Mouse (Mus musculus) MEL (cell line): ENCODE data around the gene AB124611.

Experiments
- BHLHE40 ChIP-seq: IDR thresholded peaks from 2 replicates; pipeline ENCODE4 v1.6.1; 2012; ENCODE audit warnings: low read depth, mild to moderate bottlenecking, inconsistent platforms, low read length, improper control_type of control experiment, borderline replicate concordance
- CTCF ChIP-seq, 3 experiments: IDR thresholded peaks in 2 of 3; conservative IDR thresholded peaks in 1 of 3; 2 replicates each; pipeline ENCODE4 v1.5.1; 2011 to 2012; ENCODE audit warnings: low read length in 3 of 3, low read depth in 2 of 3, mild to moderate bottlenecking in 2 of 3, improper control_type of control experiment in 1 of 3, inconsistent platforms in 1 of 3, mixed read lengths in 1 of 3, moderate library complexity in 1 of 3; ENCODE audit not compliant: control insufficient read depth in 1 of 3, insufficient read depth in 1 of 3, poor library complexity in 1 of 3, severe bottlenecking in 1 of 3
- ELF1 ChIP-seq: IDR thresholded peaks from 2 replicates; pipeline ENCODE4 v1.6.1; 2014; ENCODE audit warnings: low read depth, mild to moderate bottlenecking, inconsistent platforms, low read length, improper control_type of control experiment, moderate library complexity
- ETS1 ChIP-seq: IDR thresholded peaks from 2 replicates; pipeline ENCODE4 v1.6.1; 2012; ENCODE audit warnings: low read depth, mild to moderate bottlenecking, inconsistent platforms, low read length, improper control_type of control experiment, moderate library complexity
- HCFC1 ChIP-seq: IDR thresholded peaks from 2 replicates; pipeline ENCODE4 v1.6.1; 2012; ENCODE audit warnings: low read depth, mild to moderate bottlenecking, inconsistent platforms, low read length, improper control_type of control experiment, moderate library complexity
- JUND ChIP-seq: IDR thresholded peaks from 2 replicates; pipeline ENCODE4 v1.6.1; 2011; ENCODE audit warnings: low read depth, mild to moderate bottlenecking, improper control_type of control experiment, low read length
- MAZ ChIP-seq: IDR thresholded peaks from 2 replicates; pipeline ENCODE4 v1.6.1; 2012; ENCODE audit warnings: low read depth, mild to moderate bottlenecking, inconsistent platforms, low read length, improper control_type of control experiment
- MYC ChIP-seq: IDR thresholded peaks from 2 replicates; pipeline ENCODE4 v1.6.1; 2011; ENCODE audit warnings: low read depth, mild to moderate bottlenecking, low read length, improper control_type of control experiment, moderate library complexity
- POLR2A ChIP-seq, 2 experiments: IDR thresholded peaks; 2 replicates each; pipeline ENCODE4 v1.6.1; 2011 to 2012; ENCODE audit warnings: low read length in 2 of 2, mild to moderate bottlenecking in 2 of 2, control low read depth in 1 of 2, improper control_type of control experiment in 1 of 2, low read depth in 1 of 2, moderate library complexity in 1 of 2; ENCODE audit not compliant: control insufficient read depth in 1 of 2, insufficient read depth in 1 of 2, poor library complexity in 1 of 2
- TBP ChIP-seq: IDR thresholded peaks from 2 replicates; pipeline ENCODE4 v1.8.0; 2011; ENCODE audit warnings: low read depth, low read length, improper control_type of control experiment
- TCF12 ChIP-seq: IDR thresholded peaks from 2 replicates; pipeline ENCODE4 v1.6.1; 2014; ENCODE audit warnings: low read depth, mild to moderate bottlenecking, inconsistent platforms, low read length, improper control_type of control experiment, moderate library complexity
- USF1 ChIP-seq: IDR thresholded peaks from 2 replicates; pipeline ENCODE4 v1.6.1; 2014; ENCODE audit warnings: low read depth, mild to moderate bottlenecking, inconsistent platforms, low read length, improper control_type of control experiment, moderate library complexity
- ZC3H11A ChIP-seq: IDR thresholded peaks from 2 replicates; pipeline ENCODE4 v1.6.1; 2012; ENCODE audit warnings: low read depth, mild to moderate bottlenecking, inconsistent platforms, low read length, improper control_type of control experiment
- ZNF384 ChIP-seq: IDR thresholded peaks from 2 replicates; pipeline ENCODE4 v1.6.1; 2012; ENCODE audit warnings: low read depth, mild to moderate bottlenecking, inconsistent platforms, low read length, improper control_type of control experiment

GRCm38 (mm10) chr9:21508871-21509404 is 17.0 kb upstream of the AB124611 start:
- TF ChIP-seq TBP: no peak
- TF ChIP-seq MYC: no peak
- TF ChIP-seq ZC3H11A: no peak
- TF ChIP-seq POLR2A (IDR thresholded peaks at IDR 0.05; ENCODE audit: control insufficient read depth in 1 of 2, insufficient read depth in 1 of 2, low read depth in 1 of 2, low read length in 2 of 2, poor library complexity in 1 of 2): no peak
- no peak for TF ChIP-seq HCFC1
- TF ChIP-seq CTCF (IDR thresholded peaks at IDR 0.05 in 2 of 3, conservative IDR thresholded peaks at IDR 0.05 in 1 of 3; ENCODE audit: control insufficient read depth in 1 of 3, insufficient read depth in 1 of 3, low read depth in 2 of 3, low read length in 3 of 3, poor library complexity in 1 of 3, severe bottlenecking in 1 of 3): no peak
- no peak for TF ChIP-seq ELF1
- no peak for TF ChIP-seq BHLHE40
- no peak for TF ChIP-seq ZNF384
- TF ChIP-seq TCF12: no peak
- no peak for TF ChIP-seq JUND
- TF ChIP-seq USF1: no peak
- TF ChIP-seq MAZ: no peak
- TF ChIP-seq ETS1: no peak
